Mouse (Mus musculus): ENCODE measurements around the gene Map2k7.

DNA sequence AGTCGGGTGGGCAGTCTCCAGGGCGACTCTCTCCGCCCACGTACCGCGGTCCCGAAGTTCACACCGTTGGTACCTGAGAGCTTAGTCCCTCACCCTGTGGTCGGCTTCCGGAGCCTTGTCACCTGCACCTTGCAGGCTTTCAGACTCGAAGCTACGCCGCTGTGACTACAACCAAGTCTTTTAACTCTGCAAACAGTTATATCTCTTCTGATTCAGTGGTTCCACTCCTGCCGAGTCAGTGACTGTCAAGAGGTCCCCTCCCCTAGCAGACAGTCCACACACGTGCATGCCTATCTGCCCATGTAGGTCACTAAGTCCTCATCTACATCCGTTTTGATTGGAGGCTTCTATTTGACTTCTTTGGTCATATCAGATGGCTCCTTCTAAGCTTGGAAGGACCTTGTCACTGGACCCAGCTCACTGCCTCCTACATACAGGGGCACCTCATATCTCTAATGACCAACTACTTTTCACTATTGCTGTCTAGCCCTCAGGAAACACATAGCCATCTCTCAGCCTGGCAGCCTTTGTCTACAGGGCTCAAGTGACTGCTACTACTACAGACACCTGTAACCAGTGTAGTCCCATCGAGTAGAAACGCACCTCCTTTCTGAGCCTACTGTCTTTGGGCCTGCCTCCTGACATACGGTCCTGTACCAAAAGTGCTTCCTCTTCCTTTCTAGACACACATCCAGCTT, 802 bp downstream of the Map2k7 start:
- no peak for TF ChIP-seq CTCF (IDR thresholded peaks at IDR 0.05; ENCODE audit: extremely low read depth, insufficient read depth, insufficient read length, insufficient replicate concordance)
- TF ChIP-seq POLR2A (IDR thresholded peaks at IDR 0.05; ENCODE audit: low read depth, low read length): no peak

Data from spleen, adult 2 months (tissue).